Mouse (Mus musculus) brain, adult 2 months (tissue): ENCODE data around the gene Rtbdn.
A peak's percentile ranks its signal among the peaks of the same experiment; 100 is the strongest.

ENCODE experiments used
- DNase-seq: peaks from one replicate; pipeline ENCODE4 v3.0.0; 2011; ENCODE audit warnings: low read depth, low spot score

The Rtbdn gene

GRCm38 (mm10) chr8:84956768-84957167 is 10.0 kb downstream of the Rtbdn start:
- DNase-seq = peak; percentile 90

GRCm38 (mm10) chr8:84959811-84960210 is 13.0 kb downstream of the Rtbdn start:
- no peak for DNase-seq

- no peak for DNase-seq
Measured at GRCm38 (mm10) chr8:84963952-84964351, 17.2 kb downstream of the Rtbdn start.

GRCm38 (mm10) chr8:84965731-84966291 is 19.0 kb downstream of the Rtbdn start:
- DNase-seq = peak; percentile 99

GRCm38 (mm10) chr8:84966603-84967002 is 19.8 kb downstream of the Rtbdn start:
- no peak for DNase-seq

- DNase-seq = no peak
Measured at GRCm38 (mm10) chr8:84967532-84968304, 20.9 kb downstream of the Rtbdn start.

GRCm38 (mm10) chr8:84968650-84969049 is 21.9 kb downstream of the Rtbdn start:
- no peak for DNase-seq

GRCm38 (mm10) chr8:84969241-84970134 is 22.7 kb downstream of the Rtbdn start, which contains the start of the genes Gm49661, Prdx2 and Rnaseh2a:
Gene Gm49661 (minus strand): TSS chr8:84969433.
Gene Prdx2 (plus strand): TSS chr8:84969587.
Gene Rnaseh2a (minus strand): TSS chr8:84969767.
- peak; percentile 92 for DNase-seq

GRCm38 (mm10) chr8:84970135-84970790 is 23.5 kb downstream of the Rtbdn start:
- DNase-seq = no peak

GRCm38 (mm10) chr8:84970913-84971312 is 24.1 kb downstream of the Rtbdn start:
- DNase-seq = no peak

GRCm38 (mm10) chr8:84973079-84973478 is 26.3 kb downstream of the Rtbdn start:
- DNase-seq = no peak

- DNase-seq = peak; percentile 81
Measured at GRCm38 (mm10) chr8:84973803-84974542, 27.2 kb downstream of the Rtbdn start.

- no peak for DNase-seq
Measured at GRCm38 (mm10) chr8:84974543-84975142, 27.9 kb downstream of the Rtbdn start.

GRCm38 (mm10) chr8:84975434-84975833 is 28.6 kb downstream of the Rtbdn start:
- DNase-seq = peak; percentile 73

- DNase-seq = peak; percentile 97
Measured at GRCm38 (mm10) chr8:84976031-84976762, 29.4 kb downstream of the Rtbdn start.

- DNase-seq = no peak
Measured at GRCm38 (mm10) chr8:84976763-84977434, 30.1 kb downstream of the Rtbdn start.

- DNase-seq = peak; percentile 74
Measured at GRCm38 (mm10) chr8:84977435-84978247, 30.9 kb downstream of the Rtbdn start.

GRCm38 (mm10) chr8:84978248-84978940 is 31.6 kb downstream of the Rtbdn start, which contains the start of gene Junb:
Gene Junb (minus strand): TSS chr8:84978718.
- DNase-seq = peak; percentile 98
